Mouse (Mus musculus): Measurements from ENCODE around the gene Slc13a2.

Slc13a2 gene

DNA sequence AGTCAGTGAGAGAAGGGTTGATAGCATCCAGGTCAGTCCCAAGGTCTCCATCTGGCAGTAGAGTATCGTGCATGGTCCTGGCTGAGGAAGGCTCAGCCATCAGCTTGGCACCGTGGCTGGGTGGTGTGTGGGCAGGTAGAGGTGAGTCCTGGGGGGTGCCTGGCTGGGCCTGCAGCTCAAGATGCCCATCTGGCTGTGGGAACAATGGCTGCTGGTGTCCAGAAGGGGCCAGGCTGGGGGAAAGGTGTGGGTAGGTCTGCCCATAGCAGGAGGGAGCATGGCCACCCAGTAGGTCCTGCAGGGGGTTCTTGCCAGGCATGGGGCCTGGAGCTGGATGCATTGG is 61.3 kb downstream of the Slc13a2 start:
- no peaks in the 10 kb centered on the region for H3K36me3 ChIP-seq (ENCODE audit: control insufficient read depth, insufficient read depth, low read length, poor library complexity, severe bottlenecking)
- DNase-seq (ENCODE audit: low read depth, low spot score): no peak
- no peaks in the 10 kb centered on the region for H3K27me3 ChIP-seq (ENCODE audit: control insufficient read depth, insufficient read depth, low read length, poor library complexity, severe bottlenecking)

- no peaks in the 10 kb centered on the region for H3K36me3 ChIP-seq (ENCODE audit: control insufficient read depth, insufficient read depth, low read length, poor library complexity, severe bottlenecking)
- H3K27me3 ChIP-seq (ENCODE audit: control insufficient read depth, insufficient read depth, low read length, poor library complexity, severe bottlenecking): no peaks in the 10 kb centered on the region
- DNase-seq (ENCODE audit: low read depth, low spot score): peak; percentile 85
Observed at GRCm38 (mm10) chr11:78360125-78360788, 61.8 kb downstream of the Slc13a2 start.

- Histone ChIP-seq H3K36me3 (ENCODE audit: control insufficient read depth, insufficient read depth, low read length, poor library complexity, severe bottlenecking) (no peaks in the 10 kb centered on the region), H3K27me3 (ENCODE audit: control insufficient read depth, insufficient read depth, low read length, poor library complexity, severe bottlenecking) (no peaks in the 10 kb centered on the region)
- DNase-seq (ENCODE audit: low read depth, low spot score): peak; percentile 73
Observed at GRCm38 (mm10) chr11:78358330-78359007, 63.5 kb downstream of the Slc13a2 start.

DNA sequence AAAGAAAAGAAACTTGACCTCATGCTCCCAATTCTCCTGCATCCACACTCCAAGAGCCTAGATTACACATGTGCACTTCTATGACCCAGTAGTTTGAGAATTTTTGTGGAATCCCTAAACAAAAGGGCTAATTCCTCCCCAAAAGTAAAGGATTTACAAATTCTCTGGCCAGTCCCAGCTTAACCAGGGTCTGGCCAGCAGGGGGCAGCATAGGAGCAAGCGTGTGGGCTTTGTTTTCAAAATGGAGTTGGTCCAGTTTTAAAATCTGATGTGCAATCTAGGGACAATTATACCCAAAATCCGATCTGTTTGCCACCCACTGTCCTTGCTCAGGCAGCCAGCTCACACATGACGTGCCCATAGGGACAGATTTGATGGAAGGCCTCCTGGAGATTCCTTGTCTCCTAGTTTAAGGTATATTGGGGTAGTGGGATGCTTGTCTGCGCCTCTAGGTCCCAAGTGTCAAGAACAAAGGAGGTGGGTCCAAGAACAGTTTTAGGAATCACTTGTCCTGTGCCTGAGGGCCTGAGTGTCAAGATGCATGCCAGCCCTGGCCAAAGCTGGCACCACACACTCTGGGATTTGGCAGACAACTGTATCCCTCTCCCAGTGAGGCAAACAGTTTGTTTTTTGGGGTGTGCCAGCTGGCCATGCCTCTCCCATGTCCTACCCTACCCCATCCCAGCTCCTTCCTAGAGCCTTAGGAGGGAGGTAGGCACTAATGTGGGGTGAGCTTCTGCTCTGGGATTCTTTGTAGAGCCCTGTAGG is 66.4 kb downstream of the Slc13a2 start:
- H3K36me3 ChIP-seq (ENCODE audit: control insufficient read depth, insufficient read depth, low read length, poor library complexity, severe bottlenecking): no peaks in the 10 kb centered on the region
- peak; percentile 79 for DNase-seq (ENCODE audit: low read depth, low spot score)
- H3K27me3 ChIP-seq (ENCODE audit: control insufficient read depth, insufficient read depth, low read length, poor library complexity, severe bottlenecking): no peaks in the 10 kb centered on the region

- H3K27me3 ChIP-seq (ENCODE audit: control insufficient read depth, insufficient read depth, low read length, poor library complexity, severe bottlenecking): no peaks in the 10 kb centered on the region
- DNase-seq (ENCODE audit: low read depth, low spot score): no peak
- H3K36me3 ChIP-seq (ENCODE audit: control insufficient read depth, insufficient read depth, low read length, poor library complexity, severe bottlenecking): no peaks in the 10 kb centered on the region
Observed at GRCm38 (mm10) chr11:78354905-78355304, 67.1 kb downstream of the Slc13a2 start.

DNA sequence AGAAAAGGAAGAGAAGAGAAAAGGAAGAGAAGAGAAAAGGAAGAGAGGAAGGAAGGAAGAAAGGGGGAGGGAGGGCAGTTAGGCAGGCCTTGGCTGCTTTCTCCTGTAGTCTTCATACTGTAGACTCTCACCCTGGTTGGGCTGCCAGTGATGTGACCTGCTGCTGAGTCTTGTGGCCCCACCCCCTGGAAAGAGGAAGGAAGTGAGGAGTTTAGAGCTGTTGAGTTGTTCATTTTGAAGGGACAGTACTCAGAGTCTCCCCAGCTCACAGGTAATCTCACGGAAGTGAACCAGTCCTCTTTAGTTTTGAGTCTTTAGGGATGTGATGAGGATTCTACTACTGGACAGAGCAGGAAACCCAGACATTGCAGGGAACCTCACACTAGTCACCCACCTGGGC is 68.9 kb downstream of the Slc13a2 start:
- peak; percentile 80 for DNase-seq (ENCODE audit: low read depth, low spot score)
- Histone ChIP-seq H3K27me3 (ENCODE audit: control insufficient read depth, insufficient read depth, low read length, poor library complexity, severe bottlenecking) (no peaks in the 10 kb centered on the region), H3K36me3 (ENCODE audit: control insufficient read depth, insufficient read depth, low read length, poor library complexity, severe bottlenecking) (peaks cover 2% of the 10 kb centered on the region; the same call in 1 of the 2 replicates)

- Histone ChIP-seq H3K36me3 (ENCODE audit: control insufficient read depth, insufficient read depth, low read length, poor library complexity, severe bottlenecking) (peaks cover 4% of the 10 kb centered on the region; the same call in 1 of the 2 replicates), H3K27me3 (ENCODE audit: control insufficient read depth, insufficient read depth, low read length, poor library complexity, severe bottlenecking) (no peaks in the 10 kb centered on the region)
- peak; percentile 44 for DNase-seq (ENCODE audit: low read depth, low spot score)
Observed at GRCm38 (mm10) chr11:78349441-78350358, 72.3 kb downstream of the Slc13a2 start.

DNA sequence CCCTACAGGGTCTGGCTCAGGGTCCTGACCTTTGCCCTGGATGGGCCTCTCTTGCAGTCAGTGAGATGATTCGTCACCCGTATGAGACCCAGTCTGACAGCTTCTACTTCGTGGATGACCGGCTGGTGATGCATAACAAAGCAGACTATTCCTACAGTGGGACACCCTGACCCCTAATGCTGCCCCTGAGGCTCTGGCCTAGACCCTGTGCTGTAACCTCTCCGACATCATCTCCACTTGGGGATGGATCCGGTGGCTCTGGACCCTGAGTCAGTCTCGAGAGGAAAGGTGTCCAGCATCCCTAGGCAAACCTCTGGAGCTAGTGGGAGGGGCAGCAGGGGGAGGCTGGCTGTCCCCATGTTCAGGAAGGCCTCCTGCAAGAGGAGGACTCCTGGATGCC is 73.5 kb downstream of the Slc13a2 start:
- no peak for DNase-seq (ENCODE audit: low read depth, low spot score)
- peaks cover 4% of the 10 kb centered on the region; the same call in 1 of the 2 replicates for H3K36me3 ChIP-seq (ENCODE audit: control insufficient read depth, insufficient read depth, low read length, poor library complexity, severe bottlenecking)
- no peaks in the 10 kb centered on the region for H3K27me3 ChIP-seq (ENCODE audit: control insufficient read depth, insufficient read depth, low read length, poor library complexity, severe bottlenecking)

GRCm38 (mm10) chr11:78347908-78348307 is 74.1 kb downstream of the Slc13a2 start:
- peaks cover 4% of the 10 kb centered on the region; the same call in 1 of the 2 replicates for H3K36me3 ChIP-seq (ENCODE audit: control insufficient read depth, insufficient read depth, low read length, poor library complexity, severe bottlenecking)
- H3K27me3 ChIP-seq (ENCODE audit: control insufficient read depth, insufficient read depth, low read length, poor library complexity, severe bottlenecking): no peaks in the 10 kb centered on the region
- peak; percentile 51 for DNase-seq (ENCODE audit: low read depth, low spot score)
